Mouse (Mus musculus) R1 (cell line): ENCODE measurements around the gene Riox1.
"Not testable (repeated sequence)": the region's sequence is repeated elsewhere in the genome, so short reads cannot be mapped to it uniquely, and the experiment has no call there.

Experiments used
- DNase-seq: peaks from one replicate; pipeline ENCODE4 v3.0.0-alpha.2; 2018; ENCODE audit warnings: low read depth, low spot score

Riox1 gene

GRCm38 (mm10) chr12:83950493-83950839 lies at the start of gene Riox1:
Gene Riox1 (plus strand): TSS chr12:83950608.
- peak; percentile 86 for DNase-seq

- DNase-seq: no peak
These were observed 40.0 kb upstream of the Riox1 start for GRCm38 (mm10) chr12:83910451-83910850.

DNA sequence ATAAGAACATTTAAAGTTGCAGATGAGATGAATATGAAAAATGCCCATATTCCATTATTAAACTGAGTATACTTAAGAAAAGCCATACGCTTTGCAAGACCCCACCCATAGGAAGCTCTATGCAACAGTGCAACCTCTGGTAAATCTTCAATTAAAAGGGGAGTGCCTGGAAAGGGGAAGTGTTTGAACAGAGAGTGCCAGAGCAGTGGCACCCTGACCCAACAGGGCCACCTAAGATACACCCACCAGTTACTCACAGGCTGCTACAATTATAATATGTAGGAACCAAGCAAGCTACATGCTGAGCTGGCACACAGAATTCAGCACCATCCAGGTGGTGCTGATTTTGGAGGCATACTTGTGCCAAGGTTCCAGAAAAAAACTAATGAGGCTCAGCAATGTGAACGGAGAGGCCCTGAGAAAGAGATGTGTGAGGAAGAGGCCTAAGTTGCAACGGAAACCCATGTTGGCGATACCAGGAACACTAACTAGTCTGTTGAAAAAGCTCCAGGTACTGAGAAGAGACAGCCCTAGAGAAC lies 36.1 kb upstream of the Riox1 start:
- DNase-seq: no peak

GRCm38 (mm10) chr12:83914797-83915196 lies 35.6 kb upstream of the Riox1 start:
- no peak for DNase-seq

- DNase-seq: no peak
These were observed 33.5 kb upstream of the Riox1 start for GRCm38 (mm10) chr12:83916884-83917283.

- peak; percentile 51 for DNase-seq
These were observed 29.5 kb upstream of the Riox1 start for GRCm38 (mm10) chr12:83920721-83921441.

- DNase-seq: peak; percentile 100
These were observed 28.6 kb upstream of the Riox1 start, which contains the start of gene Numb for GRCm38 (mm10) chr12:83921535-83922381. Gene Numb (minus strand): TSS chr12:83921934.

DNA sequence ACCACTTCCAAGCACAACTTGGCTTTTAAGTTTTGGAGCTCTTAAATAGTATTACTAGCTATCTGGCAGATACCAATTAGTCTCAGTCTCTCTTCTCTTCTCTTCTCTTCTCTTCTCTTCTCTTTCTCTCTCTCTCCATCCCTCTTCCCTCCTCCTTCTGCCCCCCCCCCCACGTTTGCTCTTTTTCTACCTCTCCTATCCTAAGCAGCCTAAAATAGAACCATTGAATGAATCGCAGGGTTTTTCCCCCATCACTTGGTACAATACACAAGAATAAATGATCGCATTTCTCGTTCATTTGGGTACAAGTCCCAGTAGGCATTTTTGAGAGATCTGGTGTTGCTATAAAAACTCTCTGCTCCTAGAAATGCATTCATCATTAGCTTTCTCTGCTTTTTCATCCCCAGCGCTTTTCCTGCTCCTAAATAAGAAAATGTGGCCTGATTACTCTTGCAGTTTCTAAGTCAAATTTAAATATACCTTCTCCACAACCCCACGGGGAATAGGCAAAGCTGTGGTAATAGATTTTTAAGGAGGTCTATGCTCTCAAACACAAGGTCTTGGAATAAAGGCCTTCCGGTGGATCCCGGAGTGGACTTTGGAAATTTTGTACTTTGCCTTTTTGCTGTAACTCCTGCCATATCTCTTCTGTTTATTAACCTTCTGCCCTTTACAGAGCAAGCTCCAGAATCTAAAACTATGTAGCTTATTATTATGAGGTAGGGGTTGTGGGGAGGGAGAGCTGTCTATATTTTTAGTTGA lies 27.5 kb upstream of the Riox1 start:
- DNase-seq: no peak

DNA sequence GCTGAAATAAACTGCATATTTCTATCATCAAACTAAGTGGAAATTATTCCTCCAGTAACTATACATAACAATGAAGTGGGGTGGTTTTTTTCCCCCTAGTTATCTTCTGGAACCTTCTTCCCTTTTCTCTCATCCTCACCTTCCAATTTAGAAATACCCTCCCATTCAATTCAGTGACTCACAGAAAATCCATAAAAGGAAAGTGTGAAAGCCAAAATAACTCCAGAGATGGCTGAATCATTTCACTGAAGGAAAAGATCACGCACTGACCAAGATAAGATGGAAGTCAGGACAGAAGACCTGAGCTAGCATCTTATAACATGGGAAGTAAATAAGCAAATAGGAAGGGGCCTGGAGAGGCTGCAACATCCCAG lies 26.9 kb upstream of the Riox1 start:
- no peak for DNase-seq

GRCm38 (mm10) chr12:83924332-83924731 lies 26.1 kb upstream of the Riox1 start:
- DNase-seq: no peak

DNA sequence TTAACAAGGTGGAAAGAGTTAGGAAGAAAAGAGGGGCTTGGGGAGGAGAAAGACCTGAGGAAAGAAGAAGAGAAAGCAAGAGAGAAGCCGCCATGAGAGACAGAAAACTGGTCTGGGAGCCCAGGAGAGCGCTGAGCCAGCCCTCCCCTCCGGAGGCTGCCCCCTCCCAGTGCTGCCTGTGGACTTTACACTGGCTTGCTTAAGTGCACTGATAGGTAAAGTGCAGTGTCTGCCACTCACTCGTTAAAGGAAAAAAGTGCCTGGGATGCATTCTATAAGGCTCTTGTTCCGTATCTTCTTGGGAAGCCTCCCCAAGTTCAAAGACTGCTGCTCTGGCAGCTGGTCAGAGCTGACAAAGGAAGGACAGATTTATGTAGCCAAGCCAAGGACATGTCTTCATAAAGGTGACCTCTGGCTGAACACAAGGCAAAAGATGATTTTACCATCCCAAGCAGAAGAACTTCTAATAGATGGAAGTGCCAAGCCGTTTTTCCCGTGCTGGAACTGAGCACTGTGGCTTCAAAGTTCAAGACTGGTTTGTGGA lies 25.2 kb upstream of the Riox1 start:
- DNase-seq: no peak

DNA sequence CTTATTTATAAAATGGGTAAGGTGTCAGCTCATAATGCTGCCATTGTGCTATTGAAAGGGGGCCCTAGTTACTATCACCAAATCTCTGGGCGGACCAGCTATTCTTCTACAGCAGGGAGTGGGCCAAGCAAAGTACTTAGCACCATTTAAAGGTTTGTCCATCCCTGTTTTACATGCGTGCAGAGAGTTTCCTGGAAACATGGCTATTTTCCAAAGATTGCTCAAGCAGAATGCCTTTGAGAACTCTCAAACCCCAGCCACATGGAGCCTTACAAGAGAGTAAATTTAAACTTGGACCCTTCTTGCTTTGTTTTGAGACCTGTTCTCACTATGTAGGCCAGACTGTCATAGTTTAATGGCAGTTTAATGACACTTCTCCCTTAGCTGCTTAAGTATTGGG lies 24.3 kb upstream of the Riox1 start:
- DNase-seq: no peak

- no peak for DNase-seq
These were observed 22.7 kb upstream of the Riox1 start for GRCm38 (mm10) chr12:83927747-83928146.

- no peak for DNase-seq
These were observed 21.1 kb upstream of the Riox1 start for GRCm38 (mm10) chr12:83929186-83929804.

GRCm38 (mm10) chr12:83937600-83937999 lies 12.8 kb upstream of the Riox1 start:
- DNase-seq: no peak

DNA sequence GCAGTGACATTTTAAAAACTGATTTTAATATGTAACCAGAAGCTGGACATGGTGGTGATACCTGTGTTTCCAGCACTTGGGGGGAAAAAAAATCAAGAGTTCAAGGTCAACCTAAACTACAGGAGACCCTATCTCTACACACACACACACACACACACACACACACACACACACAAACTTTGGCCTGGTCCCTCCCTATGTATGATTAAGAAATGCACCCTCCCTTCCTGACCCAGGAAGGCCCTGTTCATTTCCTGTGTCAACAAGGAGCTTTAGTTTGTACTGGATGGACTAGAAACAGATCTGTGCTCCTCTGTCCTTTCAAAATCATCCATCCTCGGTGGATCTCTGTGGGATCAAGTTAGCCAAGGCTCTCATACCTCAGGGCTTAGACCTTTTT lies 11.8 kb upstream of the Riox1 start:
- DNase-seq: not testable (repeated sequence)

DNA sequence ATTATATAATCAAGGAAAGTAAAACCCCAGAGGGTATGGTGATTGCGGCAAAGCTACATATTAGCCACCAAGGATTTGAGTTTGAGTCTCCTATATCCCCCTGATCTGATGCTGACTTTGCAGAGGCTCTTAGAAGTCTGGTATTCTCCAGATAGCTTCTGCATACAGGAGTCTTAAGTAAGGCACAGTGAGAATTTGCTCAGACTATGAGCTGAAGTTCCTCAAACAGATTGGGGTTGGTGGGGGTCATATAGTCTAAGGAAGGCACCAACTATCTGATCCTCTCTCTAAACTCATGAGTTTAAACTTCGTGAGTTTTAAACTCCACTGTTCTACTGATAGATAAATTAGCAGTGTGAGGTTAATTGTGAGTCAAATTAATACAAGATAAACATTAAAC lies 11.1 kb upstream of the Riox1 start:
- DNase-seq: no peak

DNA sequence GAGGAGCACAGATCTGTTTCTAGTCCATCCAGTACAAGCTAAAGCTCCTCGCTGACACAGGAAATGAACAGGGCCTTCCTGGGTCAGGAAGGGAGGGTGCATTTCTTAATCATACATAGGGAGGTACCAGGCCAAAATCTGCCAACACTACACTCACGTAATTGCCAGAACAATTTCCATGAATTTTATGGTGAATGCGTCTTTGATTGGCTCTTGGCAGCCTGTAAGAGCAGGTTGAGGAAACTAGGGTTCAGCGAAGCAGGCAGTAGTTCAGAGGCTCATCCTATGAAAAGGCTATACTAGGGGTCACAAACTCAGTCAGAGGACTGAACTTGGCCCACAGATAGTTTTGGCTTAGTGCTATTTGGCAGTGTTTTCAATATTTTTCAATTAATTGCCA lies 10.4 kb upstream of the Riox1 start:
- no peak for DNase-seq

GRCm38 (mm10) chr12:83941938-83942337 lies 8.5 kb upstream of the Riox1 start:
- DNase-seq: no peak

- DNase-seq: no peak
These were observed 3.1 kb upstream of the Riox1 start for GRCm38 (mm10) chr12:83947260-83947811.

DNA sequence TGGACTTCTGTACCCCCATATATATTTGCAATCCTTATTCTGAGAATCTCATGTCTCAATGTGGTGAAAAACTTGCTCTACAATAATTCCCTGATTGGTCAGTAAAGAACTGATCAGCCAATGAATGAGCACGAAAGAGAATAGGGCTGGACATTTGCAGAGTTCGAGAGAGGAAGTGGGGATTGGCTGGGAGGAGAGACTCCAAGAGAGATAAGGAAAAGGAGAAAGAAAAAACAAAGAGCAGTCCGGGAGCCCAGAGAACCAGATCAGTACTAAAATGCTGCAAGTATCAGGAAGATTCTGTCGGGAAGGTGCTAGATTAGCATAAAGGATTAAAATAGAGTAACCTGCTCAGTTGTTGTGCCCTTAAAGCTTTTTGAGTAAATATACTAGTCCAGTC lies 1.4 kb upstream of the Riox1 start:
- peak; percentile 71 for DNase-seq
